Mouse (Mus musculus) left cerebral cortex, adult 11 months (tissue): ENCODE measurements around the gene Ephb1.

Experiments
- DNase-seq: peaks from one replicate; pipeline ENCODE4 v3.0.0; 2022; ENCODE audit warnings: low spot score

Ephb1 gene

DNA sequence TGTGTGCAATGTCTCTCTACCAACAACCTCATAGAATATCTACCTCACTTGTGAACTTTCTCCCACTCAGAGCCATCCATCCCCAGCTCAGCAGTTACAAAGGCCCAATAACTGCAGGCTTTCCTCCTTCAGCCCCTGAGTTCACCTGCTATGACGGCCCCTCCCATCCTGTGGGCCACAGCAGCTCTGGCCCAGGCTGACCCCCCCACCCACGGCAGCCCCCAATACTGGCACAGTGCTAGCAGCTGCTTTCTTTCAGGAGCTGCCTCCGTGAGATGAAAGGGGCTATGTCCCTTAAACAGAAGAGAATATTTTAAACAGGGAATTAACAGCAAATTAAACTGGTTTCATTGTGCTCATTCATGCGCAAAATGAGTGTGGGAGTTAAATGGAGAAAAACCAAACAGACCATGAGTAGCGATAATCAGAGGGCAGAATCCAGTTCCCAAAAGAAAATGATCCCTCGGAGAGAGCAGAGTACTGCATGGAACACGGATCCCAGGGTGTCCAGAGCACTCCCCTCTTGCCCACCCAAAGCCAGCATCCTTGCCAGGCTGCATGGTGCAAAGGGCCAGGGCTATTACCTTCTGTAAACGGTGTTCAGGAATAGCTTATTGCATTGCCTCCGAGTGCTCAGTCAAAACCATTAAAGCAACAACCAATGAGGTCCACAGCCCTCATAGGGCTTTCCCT, 105.2 kb downstream of the Ephb1 start:
- DNase-seq = no peak

DNA sequence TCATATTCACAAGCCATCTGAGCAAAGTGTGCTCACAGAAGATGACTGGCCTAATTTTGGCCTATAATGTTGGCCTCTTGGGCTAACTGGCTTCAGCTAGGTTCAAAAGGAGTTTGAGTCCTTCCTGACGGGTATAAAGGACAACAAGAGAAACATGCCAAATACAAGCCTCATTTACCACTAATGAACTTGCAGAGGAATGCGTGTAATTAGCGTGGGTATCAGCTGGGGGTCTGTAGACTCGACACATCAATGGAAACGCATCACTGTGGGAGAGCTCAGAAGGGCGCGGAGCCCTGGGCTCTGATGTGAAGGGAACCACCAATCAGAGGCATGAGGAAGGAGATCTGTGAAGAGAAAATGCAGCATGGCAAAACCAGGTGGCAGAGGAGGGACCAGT, 108.9 kb downstream of the Ephb1 start:
- no peak for DNase-seq

DNA sequence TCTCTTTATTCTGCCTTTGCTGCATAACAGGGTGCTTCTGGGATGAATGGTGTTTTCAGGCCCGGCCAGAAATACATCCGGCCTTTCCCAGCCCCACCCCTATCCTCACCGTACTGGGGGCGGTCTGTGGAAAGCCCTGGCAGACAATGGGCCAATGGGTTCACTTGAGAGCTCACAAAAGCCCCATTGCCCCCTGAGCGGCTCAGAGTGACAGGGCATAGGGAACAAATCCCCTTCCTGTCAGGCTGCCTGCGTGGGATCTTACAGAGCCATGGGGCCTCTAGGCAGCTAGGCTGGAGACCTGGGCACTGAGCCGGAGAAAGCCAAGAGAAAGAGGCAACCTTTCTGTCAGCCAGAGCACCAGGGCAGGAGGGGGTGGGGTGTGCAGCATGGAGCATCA, 111.2 kb downstream of the Ephb1 start:
- DNase-seq = no peak

DNA sequence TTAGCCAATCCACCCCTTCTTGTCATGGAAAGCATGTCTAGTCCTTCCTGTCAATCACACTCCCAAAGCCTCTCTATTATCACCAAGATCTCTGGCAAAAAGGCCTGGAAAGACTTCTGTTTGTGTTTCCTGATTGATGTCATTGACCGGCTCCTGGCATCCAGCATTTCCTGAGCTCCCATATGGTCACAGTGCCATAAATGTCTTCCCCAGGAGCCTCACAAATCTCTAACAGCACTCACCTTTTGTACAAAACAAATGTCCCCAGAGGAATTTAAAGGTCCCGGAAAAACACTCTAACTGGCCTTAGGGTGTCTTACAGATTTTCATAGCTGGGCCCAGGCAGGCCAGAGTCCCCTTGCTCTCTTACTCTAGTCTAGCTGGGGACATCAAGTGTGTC, 112.9 kb downstream of the Ephb1 start:
- no peak for DNase-seq

DNA sequence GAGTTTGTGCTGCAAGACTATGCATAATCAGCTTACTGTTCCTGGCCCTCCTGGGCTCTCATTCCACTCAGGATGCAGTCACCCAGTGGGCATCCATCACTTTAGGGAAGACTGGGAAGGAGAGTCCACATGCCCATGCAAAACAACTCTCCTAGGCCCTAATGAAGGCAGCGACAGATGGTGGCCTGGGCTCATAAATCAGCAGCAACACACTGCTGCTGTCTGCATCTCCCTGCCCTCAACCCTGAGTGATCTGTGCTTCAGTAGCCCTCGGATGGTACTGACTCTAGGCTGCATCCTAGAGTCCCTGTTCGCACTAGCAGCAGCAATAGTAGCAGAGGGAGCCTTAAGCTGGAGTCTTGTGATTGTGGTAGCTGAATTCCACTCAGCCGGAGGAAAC, 114.3 kb downstream of the Ephb1 start:
- no peak for DNase-seq

DNA sequence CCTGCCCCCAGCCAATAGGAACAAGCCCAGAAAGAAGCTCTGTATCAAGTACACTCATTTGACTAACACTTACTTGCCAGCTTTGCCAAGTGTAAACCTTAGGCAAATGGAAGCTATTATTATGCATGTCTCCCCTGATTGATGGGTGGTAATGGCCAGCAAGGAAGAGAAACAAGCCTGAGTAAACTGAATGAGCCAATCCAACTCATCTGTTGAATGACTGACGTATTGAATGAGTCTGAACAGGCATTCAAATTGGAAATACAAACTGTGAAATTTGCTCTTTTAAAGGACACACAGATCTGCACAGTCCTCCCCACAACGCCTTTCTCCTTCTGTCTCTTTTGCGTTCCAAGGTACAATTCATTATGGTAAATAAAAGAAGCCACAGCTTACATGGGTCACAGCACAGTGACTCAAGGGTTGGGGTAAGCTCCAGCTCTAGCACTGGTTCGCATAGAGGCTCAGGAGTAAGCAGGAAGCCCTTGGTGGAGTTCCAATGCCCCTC, 119.0 kb downstream of the Ephb1 start:
- DNase-seq = no peak

DNA sequence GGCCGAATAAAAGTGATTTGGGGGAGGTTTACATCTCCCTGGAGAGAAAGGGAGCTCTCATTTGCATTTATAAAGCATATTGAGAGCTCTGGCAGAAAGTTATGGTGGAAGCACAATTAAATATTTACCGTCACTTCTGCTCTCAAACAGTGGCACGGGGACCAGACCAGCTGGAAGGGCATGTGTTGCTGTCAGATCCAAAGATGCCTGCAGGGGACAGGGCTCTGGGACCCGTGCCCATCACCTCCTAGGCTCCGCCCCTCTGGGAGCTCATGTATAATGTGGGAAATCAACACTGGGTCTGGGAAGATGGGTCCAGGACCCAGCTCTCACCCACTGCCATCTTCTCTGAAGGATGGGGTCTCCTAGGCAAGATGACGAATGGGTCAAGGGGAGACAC, 123.2 kb downstream of the Ephb1 start:
- no peak for DNase-seq

DNA sequence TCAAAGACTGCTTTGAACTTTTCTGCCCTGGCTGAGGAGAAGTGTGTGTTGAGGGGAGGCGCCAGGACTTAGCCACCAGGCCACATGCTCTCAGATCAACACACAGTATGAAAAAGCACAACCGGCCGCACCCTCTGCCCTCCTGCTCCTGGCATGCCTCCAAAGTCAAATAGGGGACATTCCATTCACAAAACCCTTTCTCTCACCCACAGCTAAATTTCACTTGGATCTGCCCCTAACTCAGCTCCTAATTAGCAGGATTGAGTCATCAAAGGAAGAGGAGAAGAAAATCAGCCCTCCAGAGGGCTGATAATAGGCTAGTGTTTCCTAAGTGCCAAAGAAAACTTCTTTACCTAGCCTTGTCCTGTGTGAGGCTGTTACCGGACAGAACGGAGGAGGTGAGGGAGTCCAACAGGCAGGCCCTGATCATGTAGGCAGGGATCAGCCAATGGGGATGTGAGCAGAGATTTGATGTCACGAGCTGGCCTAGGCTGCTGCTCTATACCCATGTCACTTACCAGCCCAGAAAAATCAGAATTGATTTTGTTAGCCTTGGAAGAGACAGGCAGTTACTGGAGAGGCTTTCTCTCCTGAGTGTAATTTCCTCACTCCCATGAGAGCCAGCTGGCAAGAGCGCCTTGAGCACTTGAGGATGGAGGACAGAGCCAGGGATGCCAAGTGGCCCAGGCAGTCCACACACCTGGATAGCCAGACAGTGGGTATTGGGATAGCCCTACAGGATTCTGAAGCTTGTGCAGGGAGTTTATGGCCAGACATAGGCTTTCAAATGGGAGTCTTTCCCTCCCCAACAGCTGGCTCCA, 137.5 kb downstream of the Ephb1 start:
- DNase-seq = no peak

DNA sequence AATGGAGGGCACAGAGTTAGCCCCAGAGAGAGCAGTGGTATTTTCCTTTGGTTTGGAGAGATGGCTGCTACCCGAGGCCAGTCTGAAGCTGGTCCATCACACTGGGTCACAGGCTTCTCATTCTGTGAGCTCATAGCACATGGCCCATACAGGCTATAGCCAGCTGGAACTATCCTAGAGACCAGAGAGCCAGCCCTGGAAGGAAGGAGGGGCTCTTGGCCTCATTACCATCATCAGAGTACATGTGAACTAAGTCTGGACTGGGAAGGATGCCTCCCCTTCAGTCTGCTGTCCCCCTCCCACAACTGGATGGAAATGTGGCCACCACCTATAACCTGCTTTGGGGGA, 142.5 kb downstream of the Ephb1 start:
- DNase-seq = no peak

DNA sequence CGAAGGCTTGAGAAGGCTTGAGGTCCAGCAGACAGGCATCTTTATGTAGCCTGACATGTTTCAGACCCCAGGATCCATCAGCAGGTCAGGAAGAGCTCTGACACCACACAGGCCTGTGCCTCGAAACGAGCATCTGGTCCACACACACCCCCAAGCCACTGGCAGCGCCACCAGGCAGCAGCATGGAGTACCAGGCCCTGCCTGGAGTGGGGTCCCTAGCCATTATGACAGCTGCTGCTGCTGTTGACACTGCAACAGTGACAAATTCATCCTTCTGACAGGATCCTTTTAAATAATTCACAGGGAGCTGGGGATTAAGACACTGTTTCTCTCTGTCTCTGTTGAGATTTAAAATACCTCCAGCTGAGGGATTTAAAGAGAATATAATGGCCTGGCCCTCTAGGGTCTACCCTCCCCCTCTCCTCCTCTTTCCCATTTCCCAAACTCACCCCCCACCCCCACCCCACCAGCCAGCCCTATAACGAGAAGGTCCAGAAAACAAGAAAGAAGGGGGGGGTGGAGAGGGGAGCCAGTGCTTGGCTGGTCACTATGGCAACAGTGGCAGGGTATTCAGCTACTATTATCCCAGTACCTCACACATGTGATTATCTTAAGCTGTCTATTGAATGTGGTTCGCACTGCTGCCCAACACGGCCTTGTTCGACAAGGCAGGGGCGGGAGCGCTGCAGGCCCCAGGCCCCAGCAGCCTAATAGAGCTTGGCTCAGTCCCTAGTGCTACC, 143.0 kb downstream of the Ephb1 start:
- DNase-seq = peak; percentile 17

DNA sequence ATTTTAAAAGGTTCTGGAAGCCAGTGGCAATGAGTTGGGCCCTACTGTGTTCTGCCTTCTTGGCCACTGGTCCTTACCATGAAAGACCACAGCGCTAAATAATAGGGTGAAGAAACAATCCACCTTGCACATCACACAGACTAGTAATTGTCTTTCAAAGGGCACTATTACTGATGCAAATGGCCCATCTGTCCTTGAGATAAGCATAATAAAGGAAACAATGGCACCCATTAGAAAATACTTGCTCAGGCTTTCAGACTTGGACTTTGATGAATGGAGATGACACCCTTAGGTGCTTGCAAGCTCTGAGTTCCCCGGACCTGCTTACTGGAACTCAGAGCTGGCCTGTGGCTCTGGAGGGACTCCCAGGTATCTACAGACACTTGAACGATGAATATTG, 149.0 kb downstream of the Ephb1 start:
- no peak for DNase-seq

DNA sequence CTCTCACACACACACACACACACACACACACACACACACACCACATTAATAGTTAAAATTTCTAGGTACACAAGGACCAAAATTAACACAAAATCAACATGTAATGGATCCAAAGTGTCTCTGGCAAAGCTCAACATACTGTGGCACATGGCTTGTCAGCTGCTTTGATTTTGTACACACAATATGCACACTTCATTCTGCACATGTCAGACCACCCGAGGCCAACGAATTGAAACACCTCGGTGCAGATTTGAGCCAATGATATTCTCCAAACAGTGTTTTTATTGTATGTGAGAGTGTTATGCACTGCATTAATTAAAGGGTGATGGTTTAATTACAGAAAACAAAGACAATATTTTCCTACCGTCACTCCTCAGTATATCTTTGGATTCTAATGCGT, 152.6 kb downstream of the Ephb1 start:
- DNase-seq = no peak

DNA sequence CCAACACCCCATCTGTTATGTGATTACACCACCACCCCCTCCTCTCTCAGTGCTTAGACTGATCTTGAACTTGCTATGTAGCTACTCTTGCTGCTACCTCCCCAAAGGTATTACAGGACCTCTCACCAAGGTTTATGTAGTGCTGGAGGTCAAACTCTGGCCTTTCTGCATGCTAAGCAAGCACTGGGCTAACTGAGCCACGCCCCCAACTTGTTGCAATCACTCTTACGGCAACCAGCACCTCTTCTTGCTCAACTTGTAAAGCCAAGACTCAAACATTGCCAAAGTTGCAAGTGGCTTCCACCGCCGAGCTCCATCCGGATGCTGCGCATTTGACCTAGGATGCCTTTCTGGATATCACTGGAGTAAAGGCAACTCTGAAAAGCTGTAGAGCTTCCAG, 157.6 kb downstream of the Ephb1 start:
- DNase-seq = no peak

DNA sequence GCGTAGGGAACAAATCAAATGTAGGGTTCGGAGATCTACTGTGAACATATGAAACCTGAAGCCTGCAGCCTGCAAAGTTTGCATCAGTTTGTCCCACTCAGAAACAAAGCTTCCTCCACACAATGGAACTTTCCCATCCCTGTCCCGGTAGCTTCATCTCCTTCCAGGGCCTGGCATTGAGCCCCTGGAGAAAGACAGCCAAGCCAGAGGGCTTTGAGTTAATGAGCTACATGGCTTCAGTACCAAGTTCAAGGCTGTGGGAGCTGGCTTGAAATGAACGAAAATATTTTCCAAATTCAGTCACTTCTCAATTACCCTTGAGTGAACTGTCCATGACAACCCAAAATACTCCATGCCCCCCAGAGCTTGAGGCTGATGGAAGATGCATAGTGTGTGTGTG, 160.4 kb downstream of the Ephb1 start:
- no peak for DNase-seq

DNA sequence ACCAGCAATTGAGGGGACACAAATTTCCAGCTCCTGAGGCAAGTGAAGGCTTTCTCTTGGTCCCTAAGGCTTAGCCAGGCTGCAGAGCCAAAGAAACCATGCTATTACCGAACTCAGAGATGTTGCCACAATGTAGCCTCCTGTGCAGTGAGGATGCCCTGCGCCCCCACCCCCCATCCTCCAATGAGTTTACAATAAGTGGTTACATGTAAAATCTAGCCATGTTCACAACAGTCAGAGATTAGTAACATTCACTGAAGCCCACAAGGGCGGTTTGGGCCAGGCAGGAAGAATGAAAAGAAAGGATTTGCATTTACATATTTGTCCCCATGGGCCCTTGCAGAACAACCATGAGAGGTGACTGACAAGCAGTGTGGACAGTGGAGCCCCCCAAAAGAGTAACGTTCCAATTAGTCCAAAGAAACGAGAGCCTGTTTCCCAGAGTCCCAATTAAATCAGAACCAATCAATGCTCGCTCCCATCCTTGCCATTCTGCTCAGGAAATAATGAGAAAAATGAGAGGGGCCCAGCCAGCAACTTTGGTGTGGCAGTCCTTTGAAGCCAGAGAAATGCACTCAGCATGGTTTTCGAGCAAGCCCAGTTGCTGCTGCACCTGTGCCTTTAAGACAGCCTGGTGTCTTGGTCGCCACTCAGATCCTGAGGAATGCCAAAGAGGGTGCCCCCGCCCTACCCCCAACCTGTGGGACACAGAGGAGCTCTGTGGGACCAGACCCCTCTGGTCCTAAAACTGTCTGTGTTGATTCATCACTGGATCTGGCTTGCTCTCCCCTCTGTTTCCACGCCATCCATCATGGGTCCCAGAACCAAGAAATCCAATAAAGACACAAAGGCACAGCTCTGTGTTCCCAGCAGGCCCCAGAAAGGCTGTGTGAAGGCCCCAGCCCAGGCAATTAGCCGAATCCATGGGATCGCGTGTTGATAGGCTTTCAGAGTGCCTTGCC, 161.5 kb downstream of the Ephb1 start:
- no peak for DNase-seq

DNA sequence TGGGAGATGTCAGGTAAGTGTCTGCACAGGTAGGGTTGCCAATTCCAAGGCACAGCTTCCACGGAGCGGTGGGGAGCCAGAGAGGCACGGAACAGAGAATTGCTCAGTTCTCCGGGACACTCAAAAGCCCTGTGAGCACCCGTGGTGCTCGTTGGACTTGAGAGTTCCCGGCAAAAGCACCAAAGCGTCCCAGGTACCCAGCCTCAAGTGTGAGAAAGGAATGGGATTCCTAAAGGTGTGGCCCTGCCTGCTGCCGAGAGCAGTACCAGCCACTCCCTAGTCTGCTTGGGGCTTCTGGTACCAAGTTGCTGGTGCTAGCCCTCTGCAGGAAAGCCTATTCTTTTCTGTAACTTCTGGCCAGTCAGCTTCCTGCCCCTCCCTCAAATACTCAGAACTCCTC, 164.4 kb downstream of the Ephb1 start:
- DNase-seq = no peak

DNA sequence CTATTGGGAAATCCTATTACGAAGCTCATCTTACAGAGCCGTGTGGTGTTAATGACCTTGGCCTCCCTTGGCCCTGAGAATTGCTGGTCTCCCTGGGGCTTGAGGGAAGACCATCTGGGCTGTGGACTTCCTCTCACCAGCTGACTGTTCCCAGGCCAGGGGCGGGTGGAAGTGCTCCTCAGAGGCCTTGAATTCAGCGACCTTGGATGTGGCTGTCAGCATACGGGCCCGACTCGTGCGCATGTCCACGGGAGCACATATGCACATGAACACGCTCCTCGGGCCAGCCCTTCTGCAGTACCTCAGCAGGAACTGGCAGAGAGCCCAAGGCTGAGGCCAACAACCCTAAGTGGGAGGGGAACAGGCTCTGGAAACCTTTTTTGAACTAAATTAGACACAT, 165.1 kb downstream of the Ephb1 start:
- no peak for DNase-seq

DNA sequence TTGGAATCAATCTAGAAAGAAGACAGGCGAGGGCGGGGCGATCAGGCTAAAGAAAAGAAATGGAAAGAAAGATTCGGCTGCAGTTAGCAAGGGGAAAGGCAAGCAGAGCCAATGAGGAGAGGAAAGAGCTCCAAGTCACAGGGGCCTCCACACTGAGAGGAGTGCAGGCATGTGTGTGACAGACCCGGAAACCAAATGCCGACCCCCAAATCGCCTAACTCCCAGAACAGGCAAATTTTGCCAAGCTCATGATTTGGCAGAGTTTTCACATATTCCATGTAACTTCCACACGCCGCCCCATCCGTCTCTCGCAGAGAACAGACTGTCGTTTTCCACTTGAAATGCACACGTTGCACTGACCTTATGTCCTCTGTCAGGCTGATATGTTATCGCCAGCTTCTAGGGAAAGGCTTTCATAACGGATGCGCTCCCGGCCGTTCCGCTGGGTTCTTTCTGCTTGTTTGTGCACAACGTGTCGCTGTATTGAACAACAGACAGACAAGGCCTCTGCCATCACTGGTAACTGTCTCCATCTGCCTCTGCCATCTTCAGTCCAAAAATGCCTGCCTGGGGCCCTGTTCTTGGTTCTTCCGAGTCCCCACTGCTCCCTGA, 170.7 kb downstream of the Ephb1 start:
- DNase-seq = no peak

DNA sequence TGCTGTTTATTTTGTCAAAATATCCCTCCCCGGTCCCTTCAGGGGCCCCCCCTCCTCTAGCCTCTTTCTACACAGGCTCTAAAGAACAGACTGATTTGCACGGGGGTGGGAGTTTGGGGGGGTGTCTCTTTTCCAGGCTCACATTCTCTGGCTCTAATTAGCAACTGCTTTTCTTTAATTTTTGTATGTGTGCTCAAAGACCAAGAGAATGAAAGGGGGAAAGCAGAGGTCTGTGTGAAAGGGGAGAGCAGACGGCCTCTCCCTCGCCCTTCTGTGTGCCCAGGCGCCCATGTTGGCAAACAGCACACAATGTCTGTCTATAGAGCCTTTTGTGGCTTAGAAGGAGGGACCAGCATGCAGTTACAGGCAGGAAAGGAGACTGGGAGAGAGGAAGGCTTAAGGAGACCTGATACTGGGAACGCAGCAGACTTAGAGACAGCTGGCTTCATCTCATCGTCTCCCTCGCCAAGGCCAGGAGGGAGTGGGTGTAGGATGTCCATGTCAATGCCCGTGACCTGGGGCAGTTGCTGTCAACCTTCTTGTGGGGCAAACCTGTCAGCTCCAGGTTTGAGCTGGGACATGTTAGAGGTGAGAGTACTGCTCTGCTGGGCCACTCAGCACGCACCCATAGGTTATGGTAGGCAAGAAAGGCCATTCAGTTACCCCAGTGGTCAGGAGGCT, 172.5 kb downstream of the Ephb1 start:
- DNase-seq = no peak

DNA sequence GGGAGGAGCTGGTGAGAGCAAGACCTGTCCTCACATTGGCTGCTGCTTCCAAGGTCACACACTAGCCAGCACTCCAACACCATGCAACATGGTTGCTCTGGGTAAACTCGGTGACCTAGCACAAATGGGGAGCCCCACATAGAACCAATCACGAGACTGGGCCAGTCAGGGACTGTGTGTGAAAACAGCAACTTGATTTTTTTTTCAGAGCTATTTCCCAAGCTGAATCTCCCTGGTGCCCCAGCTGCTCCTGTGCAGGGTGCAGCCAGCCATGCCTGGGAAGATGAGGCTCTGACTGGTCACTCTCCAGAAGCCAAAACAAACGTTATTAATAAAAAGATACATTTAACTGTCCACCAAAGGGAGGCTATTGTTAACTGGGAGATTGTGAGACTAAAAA, 173.2 kb downstream of the Ephb1 start:
- DNase-seq = no peak

DNA sequence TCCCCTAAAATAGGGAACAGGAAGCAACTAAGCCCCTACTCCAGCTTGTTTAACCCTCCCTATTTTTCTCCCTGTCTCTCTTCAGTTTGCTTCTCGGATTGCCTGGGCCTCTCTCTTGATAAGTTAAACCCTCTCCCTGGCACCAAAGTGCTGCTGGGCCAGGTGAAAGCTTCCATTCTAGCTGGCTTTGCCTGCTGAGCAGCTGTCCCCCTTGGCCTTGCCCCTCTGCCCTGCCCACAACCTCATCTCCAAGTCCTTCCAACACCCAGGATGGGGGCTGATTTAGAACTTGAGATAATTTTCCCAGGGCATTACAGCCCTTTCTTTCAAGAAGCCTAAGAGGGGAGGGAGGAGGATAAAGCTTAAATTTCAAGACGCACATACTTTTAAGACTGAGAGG, 174.0 kb downstream of the Ephb1 start:
- DNase-seq = no peak
